10 mouse cellular contexts compared by ENCODE assay signal in the genomic region with DNA sequence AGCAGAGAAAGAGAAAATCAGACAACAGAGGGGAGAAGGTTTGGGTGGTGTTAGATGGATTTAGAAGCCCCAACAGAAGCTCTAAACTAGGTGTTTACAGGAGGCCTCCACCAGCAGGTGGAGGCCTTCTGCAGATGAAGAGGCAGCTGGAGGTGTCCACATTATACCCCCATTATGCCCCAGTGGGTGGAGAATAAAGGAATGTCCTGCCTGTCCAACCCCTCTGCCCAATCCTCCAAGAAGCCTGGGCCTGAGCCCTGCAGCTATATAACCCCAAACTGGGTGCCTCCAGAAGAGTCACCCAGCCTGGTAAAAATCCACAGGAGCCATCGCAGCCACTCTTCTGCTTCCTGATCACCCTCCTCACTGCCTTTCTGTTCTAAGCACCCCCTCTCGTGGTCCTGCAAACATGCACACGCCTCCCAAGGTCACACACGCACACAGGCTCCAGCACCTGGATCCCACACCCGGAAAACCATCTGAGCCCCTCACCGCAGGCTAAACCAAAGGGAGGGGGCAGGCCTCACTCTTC. TPM values are rescaled to one million over a fixed set of nuclear protein-coding genes. Genes with fewer than 3 reads are reported as not detected.
DNase-seq lines count a peak whose midpoint lies in the region; ATAC-seq and TF ChIP-seq lines count a peak whose summit lies in the region.
"Had no signal": no experiment of that assay in that cellular context is flagged by ENCODE, and none has a peak within 500 bp of the region (broad histone marks: within the 10 kb centered on the region; RNA-seq: fewer than 3 reads in every experiment).

No protein-coding gene starts in this region.

- intact Hi-C loops in gastrocnemius, postnatal 14 days (cut with DNase I; ENCODE audit: low total_unique reads): no loop called here

- H3K4me3 ChIP-seq in intestine, embryonic 15.5 days (replicated peaks): no peak overlapping the region
- no peak overlapping the region for H3K4me3 ChIP-seq in intestine, postnatal 0 days (ENCODE audit: low read depth, low read length)
- H3K4me3 ChIP-seq in forebrain, embryonic 14.5 days (ENCODE audit: low read depth, low read length): peak overlapping the region; percentile 76
- H3K4me3 ChIP-seq in midbrain, embryonic 12.5 days: peak overlapping the region; percentile 68
- H3K4me3 ChIP-seq: myocyte had no signal

- no peaks in the 10 kb centered on the region for H3K9me3 ChIP-seq in intestine, embryonic 15.5 days
- no peaks in the 10 kb centered on the region for H3K9me3 ChIP-seq in intestine, postnatal 0 days (ENCODE audit: control insufficient read depth)
- H3K9me3 ChIP-seq in forebrain, embryonic 14.5 days (replicated peaks; ENCODE audit: control insufficient read depth, low read length): no peaks in the 10 kb centered on the region
- no peaks in the 10 kb centered on the region for H3K9me3 ChIP-seq in midbrain, embryonic 12.5 days

- TF ChIP-seq CTCF in intestine, postnatal 0 days (IDR thresholded peaks at IDR 0.05; ENCODE audit: low read depth): no peak

- peak; percentile 68 for DNase-seq in brain, adult 2 months (ENCODE audit: low read depth, low spot score)
- no peak for DNase-seq in forebrain, embryonic 14.5 days (ENCODE audit: low spot score)
- DNase-seq in adrenal gland, postnatal 36 days: no peak
- DNase-seq in gastrocnemius, postnatal 14 days: no peak

- H3K9ac ChIP-seq in intestine, embryonic 15.5 days: no peak overlapping the region
- H3K9ac ChIP-seq in intestine, postnatal 0 days (ENCODE audit: low read depth, low read length): no peak overlapping the region
- H3K9ac ChIP-seq in forebrain, embryonic 14.5 days (ENCODE audit: low read length): peak overlapping the region; percentile 87
- peak overlapping the region; percentile 80 for H3K9ac ChIP-seq in midbrain, embryonic 12.5 days (replicated peaks)

- ATAC-seq in intestine, embryonic 15.5 days: no peak
- no peak for ATAC-seq in intestine, postnatal 0 days
- ATAC-seq in forebrain, embryonic 14.5 days: no peak
- ATAC-seq in midbrain, embryonic 12.5 days (ENCODE audit: low FRiP score, low read depth): no peak; the same call in 1 of the 2 replicates
- ATAC-seq in megakaryocyte-erythroid progenitor cell, adult 5-6 weeks (replicated peaks; ENCODE audit: low FRiP score, low TSS enrichment, poor library complexity, severe bottlenecking): no peak

- no peak overlapping the region for H3K27ac ChIP-seq in intestine, embryonic 15.5 days
- H3K27ac ChIP-seq in intestine, postnatal 0 days (ENCODE audit: low read depth, low read length): no peak overlapping the region
- H3K27ac ChIP-seq in forebrain, embryonic 14.5 days (ENCODE audit: low read depth, low read length): peak overlapping the region; percentile 1; the same call in 1 of the 2 replicates
- H3K27ac ChIP-seq in midbrain, embryonic 12.5 days (replicated peaks): peak overlapping the region; percentile 71

- H3K4me1 ChIP-seq in intestine, embryonic 15.5 days (replicated peaks): peaks cover 7% of the 10 kb centered on the region
- H3K4me1 ChIP-seq in intestine, postnatal 0 days (replicated peaks; ENCODE audit: control insufficient read depth, insufficient read depth, low read length): no peaks in the 10 kb centered on the region
- H3K4me1 ChIP-seq in forebrain, embryonic 14.5 days (ENCODE audit: control insufficient read depth, insufficient read depth, low read length): 0 out of 2 replicates have a peak, but pooled peaks cover 3% of the 10 kb centered on the region
- H3K4me1 ChIP-seq in midbrain, embryonic 12.5 days: peaks cover 21% of the 10 kb centered on the region

- peaks cover 27% of the 10 kb centered on the region for H3K27me3 ChIP-seq in intestine, embryonic 15.5 days (replicated peaks)
- H3K27me3 ChIP-seq in intestine, postnatal 0 days (replicated peaks; ENCODE audit: control insufficient read depth, insufficient read depth, low read length): peaks cover 14% of the 10 kb centered on the region; the same call in 1 of the 2 replicates
- peaks cover 6% of the 10 kb centered on the region; the same call in 1 of the 2 replicates for H3K27me3 ChIP-seq in forebrain, embryonic 14.5 days (replicated peaks; ENCODE audit: control insufficient read depth, insufficient read depth, low read length)
- H3K27me3 ChIP-seq in midbrain, embryonic 12.5 days: peaks cover 20% of the 10 kb centered on the region

- H3K4me2 ChIP-seq in intestine, embryonic 15.5 days (replicated peaks): peak overlapping the region; percentile 97
- H3K4me2 ChIP-seq in intestine, postnatal 0 days (replicated peaks; ENCODE audit: low read depth): no peak overlapping the region
- peak overlapping the region; percentile 85 for H3K4me2 ChIP-seq in forebrain, embryonic 14.5 days (ENCODE audit: low read length)
- peak overlapping the region; percentile 80 for H3K4me2 ChIP-seq in midbrain, embryonic 12.5 days (replicated peaks)

- WGBS in intestine, embryonic 15.5 days: 15% methylated on average over 6 of the region's 6 CpGs
- 10% methylated on average over 6 of the region's 6 CpGs for WGBS in intestine, postnatal 0 days
- 8% methylated on average over 6 of the region's 6 CpGs for WGBS in forebrain, embryonic 14.5 days
- WGBS in midbrain, embryonic 12.5 days: 7% methylated on average over 6 of the region's 6 CpGs

- no peaks in the 10 kb centered on the region for H3K36me3 ChIP-seq in intestine, embryonic 15.5 days
- H3K36me3 ChIP-seq in intestine, postnatal 0 days (ENCODE audit: control insufficient read depth, insufficient read depth): no peaks in the 10 kb centered on the region
- H3K36me3 ChIP-seq in forebrain, embryonic 14.5 days (ENCODE audit: control insufficient read depth, insufficient read depth, low read length): no peaks in the 10 kb centered on the region
- no peaks in the 10 kb centered on the region for H3K36me3 ChIP-seq in midbrain, embryonic 12.5 days

RNA-seq across cellular contexts. Expression of gene Fbxo41, which starts 1.2 kb away (rescaled TPM):
- polyA plus RNA-seq in intestine, embryonic 15.5 days (2015; fragmentation: Nextera tagmentation; extraction: Ambion mirVana): 0.08 and 0.21 TPM in 2 replicates
- polyA plus RNA-seq in intestine, postnatal 0 days (2015; fragmentation: Nextera tagmentation; extraction: Ambion mirVana): 0.09 and 0.10 TPM in 2 replicates
- polyA plus RNA-seq in forebrain, embryonic 14.5 days (2014; fragmentation: Nextera tagmentation; extraction: Ambion mirVana): 4.7 and 5.4 TPM in 2 replicates
- 2.4 and 3.1 TPM in 2 replicates for polyA plus RNA-seq in midbrain, embryonic 12.5 days (2016; fragmentation: Nextera tagmentation; extraction: Ambion mirVana)
- under 1 TPM; 0.40 to 0.53 TPM for total RNA-seq in adrenal gland, postnatal 36 days (2021)
- under 1 TPM; 0.02 to 0.04 TPM for total RNA-seq in gastrocnemius, postnatal 14 days (2021)
- total RNA-seq in megakaryocyte-erythroid progenitor cell, adult 5-6 weeks (2014; fragmentation: Nextera tagmentation): not detected in 2 replicates
- total RNA-seq in megakaryocyte-erythroid progenitor cell, adult 5-6 weeks (2017): not detected in 2 replicates
- polyA plus RNA-seq: myocyte had no signal

RNA-seq across cellular contexts. Expression of gene Egr4, which starts 11.8 kb away (rescaled TPM):
- polyA plus RNA-seq in intestine, embryonic 15.5 days (2015; fragmentation: Nextera tagmentation; extraction: Ambion mirVana): not detected in 2 replicates
- not detected in 2 replicates for polyA plus RNA-seq in intestine, postnatal 0 days (2015; fragmentation: Nextera tagmentation; extraction: Ambion mirVana)
- polyA plus RNA-seq in forebrain, embryonic 14.5 days (2014; fragmentation: Nextera tagmentation; extraction: Ambion mirVana): not detected in 2 replicates
- not detected in 2 replicates for polyA plus RNA-seq in midbrain, embryonic 12.5 days (2016; fragmentation: Nextera tagmentation; extraction: Ambion mirVana)
- total RNA-seq in adrenal gland, postnatal 36 days (2021): not detected
- not detected for total RNA-seq in gastrocnemius, postnatal 14 days (2021)
- not detected in 2 replicates for total RNA-seq in megakaryocyte-erythroid progenitor cell, adult 5-6 weeks (2014; fragmentation: Nextera tagmentation)
- 0.05 TPM in 1 of 2 replicates, not detected in the other for total RNA-seq in megakaryocyte-erythroid progenitor cell, adult 5-6 weeks (2017)
- polyA plus RNA-seq: large intestine, adult 2 months; myocyte had no signal

RNA-seq across cellular contexts. Expression of gene Pradc1, which starts 49.9 kb away (rescaled TPM):
- 38.5 and 42.9 TPM in 2 replicates for polyA plus RNA-seq in intestine, embryonic 15.5 days (2015; fragmentation: Nextera tagmentation; extraction: Ambion mirVana)
- 23.2 and 23.7 TPM in 2 replicates for polyA plus RNA-seq in intestine, postnatal 0 days (2015; fragmentation: Nextera tagmentation; extraction: Ambion mirVana)
- polyA plus RNA-seq in forebrain, embryonic 14.5 days (2014; fragmentation: Nextera tagmentation; extraction: Ambion mirVana): 22.4 and 25.2 TPM in 2 replicates
- polyA plus RNA-seq in midbrain, embryonic 12.5 days (2016; fragmentation: Nextera tagmentation; extraction: Ambion mirVana): 29.4 and 31.6 TPM in 2 replicates
- 10 to 100 TPM; 11.5 to 14.4 TPM for total RNA-seq in adrenal gland, postnatal 36 days (2021)
- total RNA-seq in gastrocnemius, postnatal 14 days (2021): 10 to 100 TPM; 14.2 to 16.7 TPM
- 34.0 and 38.3 TPM in 2 replicates for total RNA-seq in megakaryocyte-erythroid progenitor cell, adult 5-6 weeks (2014; fragmentation: Nextera tagmentation)
- total RNA-seq in megakaryocyte-erythroid progenitor cell, adult 5-6 weeks (2017): 15.3 and 19.4 TPM in 2 replicates

RNA-seq across cellular contexts. Expression of gene Cct7, which starts 50.3 kb away (rescaled TPM):
- polyA plus RNA-seq in intestine, embryonic 15.5 days (2015; fragmentation: Nextera tagmentation; extraction: Ambion mirVana): 461 and 482 TPM in 2 replicates
- polyA plus RNA-seq in intestine, postnatal 0 days (2015; fragmentation: Nextera tagmentation; extraction: Ambion mirVana): 152 and 159 TPM in 2 replicates
- polyA plus RNA-seq in forebrain, embryonic 14.5 days (2014; fragmentation: Nextera tagmentation; extraction: Ambion mirVana): 727 and 759 TPM in 2 replicates
- 574 and 582 TPM in 2 replicates for polyA plus RNA-seq in midbrain, embryonic 12.5 days (2016; fragmentation: Nextera tagmentation; extraction: Ambion mirVana)
- total RNA-seq in adrenal gland, postnatal 36 days (2021): 100 to 1,000 TPM; 267 to 301 TPM
- total RNA-seq in gastrocnemius, postnatal 14 days (2021): 100 to 1,000 TPM; 128 to 142 TPM
- 322 and 323 TPM in 2 replicates for total RNA-seq in megakaryocyte-erythroid progenitor cell, adult 5-6 weeks (2014; fragmentation: Nextera tagmentation)
- 456 and 460 TPM in 2 replicates for total RNA-seq in megakaryocyte-erythroid progenitor cell, adult 5-6 weeks (2017)

Comparison
In these comparisons a context has a peak if more than half of its experiments do, and no peak if none do; other contexts are left out.
1. H3K27ac ChIP-seq: peak in forebrain, embryonic 14.5 days (single experiment) and midbrain, embryonic 12.5 days (single experiment); none in intestine, embryonic 15.5 days (single experiment) and intestine, postnatal 0 days (single experiment).
2. H3K4me3 ChIP-seq: peak in forebrain, embryonic 14.5 days (single experiment) and midbrain, embryonic 12.5 days (single experiment); none in intestine, embryonic 15.5 days (single experiment) and intestine, postnatal 0 days (single experiment).
3. H3K9ac ChIP-seq: peak in forebrain, embryonic 14.5 days (single experiment) and midbrain, embryonic 12.5 days (single experiment); none in intestine, embryonic 15.5 days (single experiment) and intestine, postnatal 0 days (single experiment).